12 mouse cellular contexts compared by ENCODE assay signal in genomic region chr2:92742671-92743070, GRCm38 (mm10).
DNase-seq lines count a peak whose midpoint lies in the region; ATAC-seq and TF ChIP-seq lines count a peak whose summit lies in the region.
"Had no signal": no experiment of that assay in that cellular context is flagged by ENCODE, and none has a peak within 500 bp of the region (broad histone marks: within the 10 kb centered on the region; RNA-seq: fewer than 3 reads in every experiment).

No protein-coding gene starts in this region.

- no peaks in the 10 kb centered on the region for H3K9me3 ChIP-seq in kidney, embryonic 14.5 days (ENCODE audit: control insufficient read depth, low read length)
- no peaks in the 10 kb centered on the region for H3K9me3 ChIP-seq in heart, postnatal 0 days (replicated peaks; ENCODE audit: control insufficient read depth, low read length)

- intact Hi-C loops in gastrocnemius, adult 2 months (cut with DNase I) = loop anchor here (5.0 kb wide), 1 partner anchor 130 kb away; no protein-coding TSS in a partner anchor
- intact Hi-C loops in gastrocnemius, postnatal 14 days (cut with DNase I; ENCODE audit: low total_unique reads) = no loop called here

- H3K4me3 ChIP-seq in gastrocnemius, adult 2 months = peak overlapping the region; percentile 56
- no peak overlapping the region for H3K4me3 ChIP-seq in kidney, embryonic 14.5 days (ENCODE audit: low read length)
- H3K4me3 ChIP-seq in heart, postnatal 0 days (ENCODE audit: low read depth, low read length) = no peak overlapping the region

- no peaks in the 10 kb centered on the region for H3K27me3 ChIP-seq in kidney, embryonic 14.5 days (ENCODE audit: control insufficient read depth, insufficient read depth, low read length)
- H3K27me3 ChIP-seq in heart, postnatal 0 days (ENCODE audit: control insufficient read depth, insufficient read depth, low read length) = no peaks in the 10 kb centered on the region
- H3K27me3 ChIP-seq: Patski had no signal

- peaks cover 6% of the 10 kb centered on the region; the same call in 1 of the 2 replicates for H3K4me1 ChIP-seq in kidney, embryonic 14.5 days (ENCODE audit: control insufficient read depth, insufficient read depth, low read length)
- H3K4me1 ChIP-seq in heart, postnatal 0 days (ENCODE audit: control insufficient read depth, insufficient read depth) = peaks cover 8% of the 10 kb centered on the region; the same call in 1 of the 2 replicates

- H3K36me3 ChIP-seq in kidney, embryonic 14.5 days (ENCODE audit: control insufficient read depth, insufficient read depth, low read length) = no peaks in the 10 kb centered on the region
- H3K36me3 ChIP-seq in heart, postnatal 0 days (replicated peaks; ENCODE audit: control insufficient read depth, insufficient read depth, low read length) = no peaks in the 10 kb centered on the region

- H3K27ac ChIP-seq in gastrocnemius, adult 2 months = peak overlapping the region; percentile 81
- H3K27ac ChIP-seq in kidney, embryonic 14.5 days (ENCODE audit: low read depth, low read length) = peak overlapping the region; percentile 20; the same call in 1 of the 2 replicates
- H3K27ac ChIP-seq in heart, postnatal 0 days (ENCODE audit: low read depth) = peak overlapping the region; percentile 46

- peak; percentile 30; the same call in 1 of the 2 replicates for ATAC-seq in kidney, embryonic 14.5 days (ENCODE audit: low FRiP score, low TSS enrichment)
- no peak for ATAC-seq in heart, postnatal 0 days (ENCODE audit: insufficient read depth, low read depth)
- ATAC-seq: forebrain, postnatal 0 days; Patski had no signal

- TF ChIP-seq EP300 in heart, postnatal 0 days (IDR thresholded peaks at IDR 0.05; ENCODE audit: low read depth) = no peak

- H3K4me2 ChIP-seq in kidney, embryonic 14.5 days (replicated peaks; ENCODE audit: low read depth, low read length) = no peak overlapping the region
- no peak overlapping the region for H3K4me2 ChIP-seq in heart, postnatal 0 days (ENCODE audit: low read depth, low read length)

- DNase-seq in gastrocnemius, adult 2 months = no peak
- DNase-seq in gastrocnemius, postnatal 14 days = no peak
- DNase-seq in kidney, adult 9 months = no peak
- peak; percentile 74 for DNase-seq in 3134 (ENCODE audit: extremely low read depth, insufficient read length, low spot score)
- DNase-seq in heart, postnatal 0 days (ENCODE audit: low spot score) = no peak
- no peak for DNase-seq in cerebellum, adult 9-10 months
- DNase-seq in left cerebral cortex, adult 8-10 months (ENCODE audit: low spot score in 2 of 2) = no peak
- DNase-seq: cerebellum, adult 11 months; forebrain, postnatal 0 days; layer of hippocampus, postnatal 36 days had no signal

- no peak overlapping the region for H3K9ac ChIP-seq in kidney, embryonic 14.5 days (ENCODE audit: low read depth, low read length)
- H3K9ac ChIP-seq in heart, postnatal 0 days (replicated peaks; ENCODE audit: low read depth, low read length) = no peak overlapping the region
- H3K9ac ChIP-seq: forebrain, postnatal 0 days had no signal

- no peak for TF ChIP-seq CTCF in gastrocnemius, adult 2 months (IDR thresholded peaks at IDR 0.05)
- no peak for TF ChIP-seq CTCF in heart, postnatal 0 days (IDR thresholded peaks at IDR 0.05; ENCODE audit: low read depth)

Comparison
In these comparisons a context has a peak if more than half of its experiments do, and no peak if none do; other contexts are left out.
1. H3K27ac ChIP-seq: peak in every context shown above with its lines; median percentile 81 in gastrocnemius, adult 2 months; 46 in heart, postnatal 0 days; 20 in kidney, embryonic 14.5 days.